9 mouse cellular contexts compared by ENCODE assay signal in the genomic region with DNA sequence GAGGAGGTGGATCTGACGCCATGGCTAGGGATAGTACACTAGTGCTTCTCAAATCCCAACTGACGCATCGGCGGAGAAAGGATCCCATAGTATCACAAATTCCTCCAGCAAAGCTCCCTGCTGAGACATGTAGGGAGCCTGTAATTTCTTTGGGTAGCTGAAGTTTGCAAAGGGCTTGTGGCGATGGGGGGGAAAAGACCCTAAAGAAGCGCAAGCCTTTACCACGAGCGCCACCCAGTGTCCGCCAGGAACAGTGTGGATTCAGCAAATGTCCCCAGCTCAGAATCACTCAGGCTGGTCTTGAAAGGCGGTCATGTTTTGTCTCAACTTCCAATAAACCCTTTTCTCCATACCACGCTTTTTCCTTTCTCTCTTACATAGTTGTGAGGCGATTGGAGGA. TPM values are rescaled to one million over a fixed set of nuclear protein-coding genes. Genes with fewer than 3 reads are reported as not detected.
DNase-seq lines count a peak whose midpoint lies in the region; ATAC-seq lines count a peak whose summit lies in the region.
"Had no signal": no experiment of that assay in that cellular context is flagged by ENCODE, and none has a peak within 500 bp of the region (broad histone marks: within the 10 kb centered on the region; RNA-seq: fewer than 3 reads in every experiment).

No protein-coding gene starts in this region.

- H3K4me3 ChIP-seq in heart, embryonic 13.5 days: no peak overlapping the region
- H3K4me3 ChIP-seq in limb, embryonic 11.5 days (ENCODE audit: low read depth, low read length): no peak overlapping the region
- H3K4me3 ChIP-seq in neural tube, embryonic 14.5 days (ENCODE audit: low read depth, low read length): no peak overlapping the region
- H3K4me3 ChIP-seq: limb, embryonic 12.5 days had no signal

- no peaks in the 10 kb centered on the region for H3K9me3 ChIP-seq in heart, embryonic 13.5 days
- no peaks in the 10 kb centered on the region for H3K9me3 ChIP-seq in limb, embryonic 11.5 days (ENCODE audit: control insufficient read depth, low read length)
- H3K9me3 ChIP-seq in neural tube, embryonic 14.5 days (ENCODE audit: control insufficient read depth, low read length): no peaks in the 10 kb centered on the region
- H3K9me3 ChIP-seq: limb, embryonic 12.5 days had no signal

- H3K27ac ChIP-seq in heart, embryonic 13.5 days (replicated peaks): no peak overlapping the region
- no peak overlapping the region for H3K27ac ChIP-seq in limb, embryonic 11.5 days (replicated peaks; ENCODE audit: low read depth, low read length)
- no peak overlapping the region for H3K27ac ChIP-seq in neural tube, embryonic 14.5 days (ENCODE audit: low read depth, low read length)
- H3K27ac ChIP-seq: limb, embryonic 12.5 days had no signal

- WGBS in heart, embryonic 13.5 days: 4% methylated on average over 12 of the region's 12 CpGs
- 1% methylated on average over 12 of the region's 12 CpGs for WGBS in limb, embryonic 11.5 days
- under 1% methylated on average over 12 of the region's 12 CpGs for WGBS in neural tube, embryonic 14.5 days

- no peaks in the 10 kb centered on the region for H3K36me3 ChIP-seq in heart, embryonic 13.5 days
- no peaks in the 10 kb centered on the region for H3K36me3 ChIP-seq in limb, embryonic 11.5 days (ENCODE audit: control insufficient read depth, insufficient read depth, low read length)
- no peaks in the 10 kb centered on the region for H3K36me3 ChIP-seq in neural tube, embryonic 14.5 days (ENCODE audit: control insufficient read depth, insufficient read depth, low read length)
- H3K36me3 ChIP-seq: limb, embryonic 12.5 days had no signal

- H3K4me1 ChIP-seq in heart, embryonic 13.5 days: peaks cover 21% of the 10 kb centered on the region
- H3K4me1 ChIP-seq in limb, embryonic 11.5 days (ENCODE audit: control insufficient read depth, insufficient read depth, low read length): peaks cover 8% of the 10 kb centered on the region
- H3K4me1 ChIP-seq in neural tube, embryonic 14.5 days (ENCODE audit: control insufficient read depth, insufficient read depth, low read length): peaks cover 7% of the 10 kb centered on the region

- DNase-seq in gastrocnemius, postnatal 10 days: peak; percentile 51
- DNase-seq in gastrocnemius, adult 18-20 months (ENCODE audit: low spot score): no peak
- peak; percentile 8 for DNase-seq in 416B (ENCODE audit: low read depth)
- peak; percentile 53 for DNase-seq in adrenal gland, postnatal 25 days
- peak; percentile 86 for DNase-seq in limb, embryonic 11.5 days (ENCODE audit: low spot score)
- no peak for DNase-seq in urinary bladder, adult 18-20 months (ENCODE audit: low spot score in 2 of 2)

- H3K4me2 ChIP-seq in heart, embryonic 13.5 days: peak overlapping the region; percentile 39
- no peak overlapping the region for H3K4me2 ChIP-seq in limb, embryonic 11.5 days (ENCODE audit: low read depth, severe bottlenecking)
- no peak overlapping the region for H3K4me2 ChIP-seq in neural tube, embryonic 14.5 days (ENCODE audit: low read depth, low read length)
- H3K4me2 ChIP-seq: limb, embryonic 12.5 days had no signal

- peaks cover 75% of the 10 kb centered on the region for H3K27me3 ChIP-seq in heart, embryonic 13.5 days (replicated peaks)
- H3K27me3 ChIP-seq in limb, embryonic 11.5 days (ENCODE audit: control insufficient read depth, insufficient read depth, low read length): peaks cover 24% of the 10 kb centered on the region
- peaks cover 25% of the 10 kb centered on the region for H3K27me3 ChIP-seq in neural tube, embryonic 14.5 days (ENCODE audit: control insufficient read depth, insufficient read depth, low read length)

- H3K9ac ChIP-seq in heart, embryonic 13.5 days: no peak overlapping the region
- H3K9ac ChIP-seq in limb, embryonic 11.5 days (ENCODE audit: low read length): no peak overlapping the region
- no peak overlapping the region for H3K9ac ChIP-seq in neural tube, embryonic 14.5 days (replicated peaks; ENCODE audit: low read depth, low read length)
- H3K9ac ChIP-seq: limb, embryonic 12.5 days had no signal

- no peak for ATAC-seq in heart, embryonic 13.5 days (ENCODE audit: extremely low read depth, insufficient number of reproducible peaks, low FRiP score, low TSS enrichment)
- ATAC-seq in limb, embryonic 11.5 days (ENCODE audit: insufficient number of reproducible peaks, low FRiP score, low TSS enrichment, low read depth): no peak
- ATAC-seq in neural tube, embryonic 14.5 days (ENCODE audit: low read depth): peak; percentile 68; the same call in 1 of the 2 replicates

RNA-seq across cellular contexts. Expression of a gene that starts 3.0 kb away (rescaled TPM):
- 1 to 10 TPM in 1 of 2 experiments, not detected in 1; 1.9 TPM for total RNA-seq in gastrocnemius, postnatal 10 days (2021)
- not detected for total RNA-seq in gastrocnemius, adult 18-20 months (2021)
- not detected in 2 replicates for total RNA-seq in adrenal gland, postnatal 25 days (2021)
- polyA plus RNA-seq in heart, embryonic 13.5 days (2015; fragmentation: Nextera tagmentation; extraction: Ambion mirVana): 0.94 and 1.1 TPM in 2 replicates
- 15.5 and 16.3 TPM in 2 replicates for polyA plus RNA-seq in limb, embryonic 11.5 days (2014; fragmentation: Nextera tagmentation; extraction: Ambion mirVana)
- not detected in 2 replicates for polyA plus RNA-seq in neural tube, embryonic 14.5 days (2014; fragmentation: Nextera tagmentation; extraction: Ambion mirVana)

RNA-seq across cellular contexts. Expression of a gene that starts 21.8 kb away (rescaled TPM):
- 1 to 10 TPM in 1 of 2 experiments, not detected in 1; 1.3 TPM for total RNA-seq in gastrocnemius, postnatal 10 days (2021)
- total RNA-seq in gastrocnemius, adult 18-20 months (2021): not detected
- total RNA-seq in adrenal gland, postnatal 25 days (2021): 0.33 TPM in 1 of 2 replicates, not detected in the other
- polyA plus RNA-seq in heart, embryonic 13.5 days (2015; fragmentation: Nextera tagmentation; extraction: Ambion mirVana): not detected in 2 replicates
- polyA plus RNA-seq in limb, embryonic 11.5 days (2014; fragmentation: Nextera tagmentation; extraction: Ambion mirVana): 0.36 and 0.89 TPM in 2 replicates
- not detected in 2 replicates for polyA plus RNA-seq in neural tube, embryonic 14.5 days (2014; fragmentation: Nextera tagmentation; extraction: Ambion mirVana)

Comparison
In these comparisons a context has a peak if more than half of its experiments do, and no peak if none do; other contexts are left out.
1. DNase-seq: peak in gastrocnemius, postnatal 10 days (single experiment), 416B (single experiment), adrenal gland, postnatal 25 days (single experiment) and limb, embryonic 11.5 days (single experiment); none in gastrocnemius, adult 18-20 months (single experiment) and urinary bladder, adult 18-20 months (0 of 2).